Mouse (Mus musculus) brain, adult 2 months (tissue): ENCODE results near the gene Ostf1.
"Not testable (repeated sequence)": the region's sequence is repeated elsewhere in the genome, so short reads cannot be mapped to it uniquely, and the experiment has no call there.

Experiments used
- DNase-seq: peaks from one replicate; pipeline ENCODE4 v3.0.0; 2011; ENCODE audit warnings: low read depth, low spot score

The Ostf1 gene

GRCm38 (mm10) chr19:18598265-18598926 lies 33.2 kb downstream of the Ostf1 start:
- DNase-seq = no peak

- DNase-seq = peak; percentile 28
These were observed 33.9 kb downstream of the Ostf1 start for GRCm38 (mm10) chr19:18597772-18598171.

GRCm38 (mm10) chr19:18596876-18597275 lies 34.7 kb downstream of the Ostf1 start:
- no peak for DNase-seq

GRCm38 (mm10) chr19:18593722-18594121 lies 37.9 kb downstream of the Ostf1 start:
- no peak for DNase-seq

- no peak for DNase-seq
These were observed 38.7 kb downstream of the Ostf1 start for GRCm38 (mm10) chr19:18592919-18593318.

- DNase-seq = no peak
These were observed 40.7 kb downstream of the Ostf1 start for GRCm38 (mm10) chr19:18590942-18591354.

GRCm38 (mm10) chr19:18590234-18590633 lies 41.4 kb downstream of the Ostf1 start:
- no peak for DNase-seq

- DNase-seq = no peak
These were observed 42.3 kb downstream of the Ostf1 start for GRCm38 (mm10) chr19:18589276-18589675.

GRCm38 (mm10) chr19:18588801-18589200 lies 42.8 kb downstream of the Ostf1 start:
- DNase-seq = not testable (repeated sequence)

- DNase-seq = no peak
These were observed 43.4 kb downstream of the Ostf1 start for GRCm38 (mm10) chr19:18588243-18588642.

GRCm38 (mm10) chr19:18587118-18587517 lies 44.5 kb downstream of the Ostf1 start:
- no peak for DNase-seq

GRCm38 (mm10) chr19:18584621-18585020 lies 47.0 kb downstream of the Ostf1 start:
- DNase-seq = no peak

- no peak for DNase-seq
These were observed 47.9 kb downstream of the Ostf1 start for GRCm38 (mm10) chr19:18583706-18584105.

- no peak for DNase-seq
These were observed 48.7 kb downstream of the Ostf1 start for GRCm38 (mm10) chr19:18582887-18583286.

- no peak for DNase-seq
These were observed 49.4 kb downstream of the Ostf1 start for GRCm38 (mm10) chr19:18582226-18582625.

GRCm38 (mm10) chr19:18581046-18581445 lies 50.6 kb downstream of the Ostf1 start:
- no peak for DNase-seq

- no peak for DNase-seq
These were observed 52.6 kb downstream of the Ostf1 start for GRCm38 (mm10) chr19:18579012-18579358.

- no peak for DNase-seq
These were observed 53.2 kb downstream of the Ostf1 start for GRCm38 (mm10) chr19:18578216-18579011.

GRCm38 (mm10) chr19:18577348-18577747 lies 54.3 kb downstream of the Ostf1 start:
- no peak for DNase-seq

GRCm38 (mm10) chr19:18575891-18576290 lies 55.7 kb downstream of the Ostf1 start:
- no peak for DNase-seq

- DNase-seq = no peak
These were observed 57.7 kb downstream of the Ostf1 start for GRCm38 (mm10) chr19:18573907-18574306.

- no peak for DNase-seq
These were observed 58.2 kb downstream of the Ostf1 start for GRCm38 (mm10) chr19:18573443-18573842.

GRCm38 (mm10) chr19:18569496-18569895 lies 62.1 kb downstream of the Ostf1 start:
- DNase-seq = no peak
